Mouse (Mus musculus) liver, embryonic 14.5 days (tissue): Measurements from ENCODE around the gene Vps52.

ENCODE experiments used
- CTCF ChIP-seq: IDR thresholded peaks from 2 replicates; pipeline ENCODE4 v1.5.1; 2016; ENCODE audit warnings: antibody characterized with exemption, low read depth, control low read depth
- EP300 ChIP-seq: IDR thresholded peaks from 2 replicates; pipeline ENCODE4 v1.6.1; 2016; ENCODE audit warnings: antibody characterized with exemption, low read depth

GRCm38 (mm10) chr17:33955555-33956214 lies at the start of gene Vps52, which contains the start of gene Rps18:
- TF ChIP-seq CTCF (peak; percentile 38), EP300 (peak; percentile 15; the same call in 1 of the 2 replicates)
